Mouse (Mus musculus): Measurements from ENCODE around the gene Gm11541.

DNA sequence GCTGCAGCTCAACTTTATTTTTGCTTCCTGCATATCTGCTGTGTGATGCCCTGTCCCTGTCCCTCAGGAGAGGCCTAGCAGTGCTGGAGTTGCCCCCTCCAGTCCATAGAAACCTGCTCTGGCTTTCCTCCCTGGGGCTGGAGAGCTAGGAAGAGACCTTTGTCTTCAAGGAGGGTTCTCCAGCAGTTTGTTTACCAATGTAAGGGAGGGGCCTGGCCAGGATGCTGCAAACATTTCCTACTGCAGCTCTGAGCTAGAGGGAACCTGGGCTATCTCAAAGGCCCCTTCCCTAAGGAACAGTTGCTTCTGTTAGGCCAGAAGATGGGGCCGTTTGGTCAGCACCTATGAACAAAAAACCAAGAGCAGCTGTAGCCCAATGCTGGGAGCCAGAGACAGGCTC is 43.0 kb downstream of the Gm11541 start:
- TF ChIP-seq E2F4 (IDR thresholded peaks at IDR 0.05; ENCODE audit: insufficient replicate concordance, low read depth, low read length): no peak
- no peak for TF ChIP-seq GABPA (IDR thresholded peaks at IDR 0.05; ENCODE audit: insufficient replicate concordance, low read depth, low read length)
- TF ChIP-seq POLR2A (IDR thresholded peaks at IDR 0.05; ENCODE audit: low read depth, low read length): no peak
- no peak for TF ChIP-seq USF1 (IDR thresholded peaks at IDR 0.05; ENCODE audit: low read depth, low read length)
- no peak for TF ChIP-seq POLR2AphosphoS2 (IDR thresholded peaks at IDR 0.05; ENCODE audit: low read depth, low read length)
- TF ChIP-seq SIN3A (IDR thresholded peaks at IDR 0.05; ENCODE audit: low read length): no peak
- TF ChIP-seq HCFC1 (IDR thresholded peaks at IDR 0.05; ENCODE audit: low read depth, low read length): no peak
- TF ChIP-seq UBTF (IDR thresholded peaks at IDR 0.05; ENCODE audit: low read depth, low read length): no peak
- no peak for TF ChIP-seq NRF1 (IDR thresholded peaks at IDR 0.05; ENCODE audit: low read depth, low read length)
- TF ChIP-seq TBP (conservative IDR thresholded peaks at IDR 0.05; ENCODE audit: low read depth, low read length): no peak
- no peak for TF ChIP-seq MAFK (IDR thresholded peaks at IDR 0.05; ENCODE audit: insufficient replicate concordance, low read length)

All from CH12.LX (cell line).